In the genomic region with DNA sequence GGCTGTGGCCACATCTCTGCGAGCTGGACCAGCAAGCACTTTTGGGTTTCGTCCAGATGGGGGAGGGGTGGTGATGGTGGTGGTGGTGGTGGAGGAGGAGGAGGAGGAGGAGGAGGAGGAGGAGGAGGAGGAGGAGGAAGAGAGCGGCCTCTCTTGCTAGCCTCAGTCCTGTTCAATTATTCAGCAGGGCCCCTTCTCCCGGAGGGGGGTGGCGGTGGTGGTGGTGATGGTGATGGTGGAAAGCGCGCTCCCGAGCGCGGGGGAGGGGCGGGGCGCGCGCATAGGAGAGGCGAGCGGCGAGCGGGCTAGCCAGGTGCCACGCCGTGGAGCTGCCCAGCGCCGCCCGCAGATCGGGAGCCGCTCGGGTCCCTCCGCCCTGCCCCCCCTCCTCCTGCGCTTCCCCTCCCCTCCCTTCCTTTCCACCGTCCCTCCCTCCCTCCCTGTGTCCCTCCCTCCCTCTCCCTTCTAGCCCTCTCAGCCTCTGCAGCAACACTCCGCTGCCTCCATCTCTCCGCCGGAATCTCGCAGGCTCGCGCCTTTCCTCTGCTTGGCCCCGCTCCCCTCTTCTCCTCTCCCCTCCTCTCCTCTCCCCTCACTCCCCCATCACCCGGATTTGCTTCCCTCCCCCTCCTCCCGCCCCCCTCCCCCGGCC, we compare ENCODE assay signal across 9 mouse cellular contexts. TPM values are rescaled to one million over a fixed set of nuclear protein-coding genes. Genes with fewer than 3 reads are reported as not detected.
A peak's percentile ranks its signal among the peaks of the same experiment; 100 is the strongest.
DNase-seq lines count a peak whose midpoint lies in the region; ATAC-seq lines count a peak whose summit lies in the region.
"Had no signal": no experiment of that assay in that cellular context is flagged by ENCODE, and none has a peak within 500 bp of the region (broad histone marks: within the 10 kb centered on the region; RNA-seq: fewer than 3 reads in every experiment).

No protein-coding gene starts in this region.

- peak overlapping the region; percentile 66 for H3K9ac ChIP-seq in kidney, embryonic 14.5 days (ENCODE audit: low read depth, low read length)
- peak overlapping the region; percentile 64 for H3K9ac ChIP-seq in heart, embryonic 12.5 days
- H3K9ac ChIP-seq in midbrain, embryonic 14.5 days (replicated peaks; ENCODE audit: low read length), result peak overlapping the region; percentile 97

- H3K9me3 ChIP-seq in kidney, embryonic 14.5 days (ENCODE audit: control insufficient read depth, low read length), result no peaks in the 10 kb centered on the region
- no peaks in the 10 kb centered on the region for H3K9me3 ChIP-seq in heart, embryonic 12.5 days (replicated peaks)
- H3K9me3 ChIP-seq in midbrain, embryonic 14.5 days (ENCODE audit: control insufficient read depth, low read length), result no peaks in the 10 kb centered on the region

- H3K27me3 ChIP-seq in kidney, embryonic 14.5 days (ENCODE audit: control insufficient read depth, insufficient read depth, low read length), result peaks cover 66% of the 10 kb centered on the region
- peaks cover 100% of the 10 kb centered on the region for H3K27me3 ChIP-seq in heart, embryonic 12.5 days (replicated peaks)
- H3K27me3 ChIP-seq in midbrain, embryonic 14.5 days (ENCODE audit: control insufficient read depth, insufficient read depth, low read length), result no peaks in the 10 kb centered on the region

- no peak for DNase-seq in kidney, adult 9 months
- DNase-seq in cerebellum, adult 9-10 months, result peak; percentile 88
- peak; percentile 59 to 64 for DNase-seq in layer of hippocampus, postnatal 25 days (ENCODE audit: extremely low spot score in 1 of 2, low spot score in 1 of 2)
- peak; percentile 93 for DNase-seq in midbrain, embryonic 14.5 days
- DNase-seq in spleen, postnatal 4 days (ENCODE audit: low spot score in 2 of 2), result no peak

- H3K4me2 ChIP-seq in kidney, embryonic 14.5 days (replicated peaks; ENCODE audit: low read depth, low read length), result peak overlapping the region; percentile 91
- H3K4me2 ChIP-seq in heart, embryonic 12.5 days, result peak overlapping the region; percentile 87
- H3K4me2 ChIP-seq in midbrain, embryonic 14.5 days (ENCODE audit: low read length), result peak overlapping the region; percentile 85

- WGBS in kidney, embryonic 14.5 days, result under 1% methylated on average over 28 of the region's 39 CpGs
- WGBS in heart, embryonic 12.5 days, result under 1% methylated on average over 24 of the region's 39 CpGs
- WGBS in midbrain, embryonic 14.5 days, result 0% methylated on average over 30 of the region's 39 CpGs

- H3K4me1 ChIP-seq in kidney, embryonic 14.5 days (ENCODE audit: control insufficient read depth, insufficient read depth, low read length), result peaks cover 23% of the 10 kb centered on the region; the same call in 1 of the 2 replicates
- H3K4me1 ChIP-seq in heart, embryonic 12.5 days (replicated peaks), result peaks cover 22% of the 10 kb centered on the region
- H3K4me1 ChIP-seq in midbrain, embryonic 14.5 days (ENCODE audit: control insufficient read depth, insufficient read depth, low read length), result peaks cover 53% of the 10 kb centered on the region

- no peak overlapping the region for H3K27ac ChIP-seq in kidney, embryonic 14.5 days (ENCODE audit: low read depth, low read length)
- H3K27ac ChIP-seq in heart, embryonic 12.5 days (ENCODE audit: poor library complexity, severe bottlenecking), result no peak overlapping the region
- peak overlapping the region; percentile 94 for H3K27ac ChIP-seq in midbrain, embryonic 14.5 days (replicated peaks; ENCODE audit: low read depth, low read length)

- no peaks in the 10 kb centered on the region for H3K36me3 ChIP-seq in kidney, embryonic 14.5 days (ENCODE audit: control insufficient read depth, insufficient read depth, low read length)
- H3K36me3 ChIP-seq in heart, embryonic 12.5 days, result no peaks in the 10 kb centered on the region
- H3K36me3 ChIP-seq in midbrain, embryonic 14.5 days (ENCODE audit: control insufficient read depth, insufficient read depth, low read length), result no peaks in the 10 kb centered on the region

- peak; percentile 26; the same call in 1 of the 2 replicates for ATAC-seq in kidney, embryonic 14.5 days (ENCODE audit: low FRiP score, low TSS enrichment)
- ATAC-seq in heart, embryonic 12.5 days (ENCODE audit: insufficient number of reproducible peaks, low FRiP score), result peak; percentile 40; the same call in 1 of the 2 replicates
- ATAC-seq in midbrain, embryonic 14.5 days (ENCODE audit: low FRiP score, low TSS enrichment), result peak; percentile 70
- no peak for ATAC-seq in erythroblast, adult 5-6 weeks (replicated peaks; ENCODE audit: low FRiP score, poor library complexity, severe bottlenecking)
- ATAC-seq: Patski had no signal

- peak overlapping the region; percentile 60 for H3K4me3 ChIP-seq in kidney, embryonic 14.5 days (ENCODE audit: low read length)
- peak overlapping the region; percentile 51 for H3K4me3 ChIP-seq in heart, embryonic 12.5 days
- peak overlapping the region; percentile 91 for H3K4me3 ChIP-seq in midbrain, embryonic 14.5 days (replicated peaks; ENCODE audit: low read depth, low read length)

RNA-seq across cellular contexts. Expression of gene Slc22a12, which starts 45.6 kb away (rescaled TPM):
- 1.8 and 2.5 TPM in 2 replicates for polyA plus RNA-seq in kidney, embryonic 14.5 days (2014; fragmentation: Nextera tagmentation; extraction: Ambion mirVana)
- not detected in 2 replicates for polyA plus RNA-seq in heart, embryonic 12.5 days (2016; fragmentation: Nextera tagmentation; extraction: Ambion mirVana)
- total RNA-seq in layer of hippocampus, postnatal 25 days (2021), result 1 to 10 TPM in 1 of 2 experiments, under 1 TPM in 1; 0.47 to 1.2 TPM
- polyA plus RNA-seq in midbrain, embryonic 14.5 days (2014; fragmentation: Nextera tagmentation; extraction: Ambion mirVana), result not detected in 2 replicates
- total RNA-seq in erythroblast, adult 5-6 weeks (2015; ENCODE audit: low replicate concordance), result not detected in 2 replicates
- total RNA-seq in erythroblast, adult 5-6 weeks (2017; ENCODE audit: low replicate concordance), result not detected in 2 replicates
- polyA plus RNA-seq: Patski had no signal

Comparison
In these comparisons a context has a peak if more than half of its experiments do, and no peak if none do; other contexts are left out.
1. DNase-seq: peak in cerebellum, adult 9-10 months (single experiment), layer of hippocampus, postnatal 25 days (2 of 2) and midbrain, embryonic 14.5 days (single experiment); none in kidney, adult 9 months (single experiment) and spleen, postnatal 4 days (0 of 2).
2. Peak in every context shown above with its lines, with median percentiles within 50 percentile points of each other: H3K4me2 ChIP-seq, H3K4me3 ChIP-seq and H3K9ac ChIP-seq.